Mouse (Mus musculus): ENCODE data around the gene Sik1. TPM values are rescaled to one million over a fixed set of nuclear protein-coding genes. Genes with fewer than 3 reads are reported as not detected.

The Sik1 gene
- polyA plus RNA-seq, 1 experiment from 2014 or later: 18.4 TPM

DNA sequence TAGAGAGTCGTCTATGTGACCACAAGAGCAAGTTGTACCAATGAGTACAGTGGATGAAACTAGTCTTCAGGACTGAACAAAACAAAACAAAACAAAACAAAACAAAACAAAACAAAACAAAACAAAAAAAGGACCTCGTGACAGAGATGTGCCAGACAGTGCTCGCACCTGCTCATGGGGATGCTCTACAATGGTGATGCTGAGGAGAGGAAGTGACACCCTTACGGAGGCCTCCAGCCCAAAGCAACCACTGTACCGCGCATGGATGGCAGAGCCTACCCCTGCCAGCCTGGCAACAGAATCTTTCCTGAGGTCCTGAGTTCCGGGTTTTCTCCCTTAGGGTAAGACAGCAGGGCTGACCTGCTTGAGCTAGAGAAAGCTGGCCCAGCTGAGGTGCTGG lies 46.5 kb downstream of the Sik1 start:
- Histone ChIP-seq H3K4me1 (peaks cover 22% of the 10 kb centered on the region), H3K9me3 (replicated peaks) (no peaks in the 10 kb centered on the region), H3K27me3 (replicated peaks) (no peaks in the 10 kb centered on the region), H3K4me2 (no peak overlapping the region), H3K9ac (replicated peaks) (no peak overlapping the region), H3K36me3 (no peaks in the 10 kb centered on the region), H3K4me3 (replicated peaks) (no peak overlapping the region), H3K27ac (replicated peaks) (peak overlapping the region; percentile 76)
- 94% methylated on average over 7 of the region's 7 CpGs for WGBS
- no peak for ATAC-seq (ENCODE audit: low FRiP score)

DNA sequence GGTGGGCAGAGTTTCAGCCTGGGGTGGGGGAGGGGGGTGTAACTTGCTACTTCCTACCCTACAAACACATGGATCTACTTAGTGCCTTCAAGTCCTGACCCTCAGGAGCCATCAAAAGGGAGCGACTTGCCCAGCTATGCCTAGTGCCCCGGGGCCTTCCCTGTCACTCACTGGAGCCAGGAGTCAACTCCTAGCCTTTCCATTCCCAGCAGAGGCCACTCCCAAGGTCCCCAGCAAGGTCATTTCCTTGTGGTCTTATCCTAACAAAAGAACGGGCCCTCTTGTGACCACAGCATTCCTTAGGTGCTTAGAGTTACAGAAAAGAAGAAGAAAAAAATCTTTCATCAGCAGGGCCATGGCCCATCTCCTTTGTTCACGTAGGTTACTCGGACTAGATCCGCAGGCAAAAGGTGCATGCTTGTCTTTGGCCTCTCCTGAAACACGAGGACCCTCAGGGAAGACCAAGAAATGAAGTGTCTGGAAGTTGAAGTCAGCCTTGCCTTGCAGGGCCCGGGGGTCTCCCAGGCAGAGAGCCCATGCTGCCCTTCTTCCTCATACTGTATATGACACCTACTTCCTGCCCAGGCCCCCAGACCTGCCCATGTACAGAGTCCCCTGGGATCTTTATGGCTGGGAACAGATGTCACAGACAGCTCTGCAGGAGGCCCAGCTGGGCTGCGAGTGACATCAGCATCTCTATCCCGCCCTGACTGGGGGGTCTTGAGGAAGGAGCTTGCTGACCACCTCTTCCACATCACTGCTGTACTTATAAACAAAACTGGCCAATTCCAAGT lies 47.3 kb downstream of the Sik1 start:
- H3K9me3 ChIP-seq (replicated peaks): no peaks in the 10 kb centered on the region
- no peak overlapping the region for H3K4me3 ChIP-seq (replicated peaks)
- no peak overlapping the region for H3K9ac ChIP-seq (replicated peaks)
- 71% methylated on average over 10 of the region's 10 CpGs for WGBS
- H3K4me1 ChIP-seq: peaks cover 14% of the 10 kb centered on the region; the same call in 1 of the 2 replicates
- no peak overlapping the region for H3K27ac ChIP-seq (replicated peaks)
- no peaks in the 10 kb centered on the region for H3K36me3 ChIP-seq
- H3K27me3 ChIP-seq (replicated peaks): no peaks in the 10 kb centered on the region
- no peak overlapping the region for H3K4me2 ChIP-seq
- ATAC-seq (ENCODE audit: low FRiP score): no peak

DNA sequence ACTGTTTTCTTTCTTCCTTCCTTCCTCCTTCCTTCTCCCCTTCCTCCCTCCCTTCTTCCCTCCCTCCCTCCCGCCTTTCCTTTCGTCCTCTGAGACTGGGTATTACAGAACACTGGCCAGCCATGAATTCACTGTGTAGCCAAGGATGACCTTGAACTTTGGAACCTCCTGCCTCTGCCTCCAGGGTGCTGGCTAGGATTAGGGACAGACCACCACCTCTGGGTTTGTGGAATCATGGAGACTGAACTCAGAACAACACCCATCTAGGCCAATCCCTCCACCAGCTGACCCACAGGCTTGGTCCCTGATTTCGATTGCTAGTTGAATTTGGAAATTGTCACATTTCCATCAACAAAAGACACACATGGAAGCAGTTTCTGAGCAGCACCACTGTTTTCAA lies 49.1 kb downstream of the Sik1 start:
- Histone ChIP-seq H3K9me3 (replicated peaks) (no peaks in the 10 kb centered on the region), H3K9ac (replicated peaks) (no peak overlapping the region), H3K4me1 (peaks cover 14% of the 10 kb centered on the region; the same call in 1 of the 2 replicates), H3K27ac (replicated peaks) (0 out of 2 replicates have a peak overlapping the region, but pooled peaks have one; percentile 30), H3K4me2 (no peak overlapping the region), H3K27me3 (replicated peaks) (no peaks in the 10 kb centered on the region), H3K36me3 (no peaks in the 10 kb centered on the region), H3K4me3 (replicated peaks) (no peak overlapping the region)
- ATAC-seq (ENCODE audit: low FRiP score): no peak
- 58% methylated on average over 3 of the region's 3 CpGs for whole genome bisulfite sequencing

DNA sequence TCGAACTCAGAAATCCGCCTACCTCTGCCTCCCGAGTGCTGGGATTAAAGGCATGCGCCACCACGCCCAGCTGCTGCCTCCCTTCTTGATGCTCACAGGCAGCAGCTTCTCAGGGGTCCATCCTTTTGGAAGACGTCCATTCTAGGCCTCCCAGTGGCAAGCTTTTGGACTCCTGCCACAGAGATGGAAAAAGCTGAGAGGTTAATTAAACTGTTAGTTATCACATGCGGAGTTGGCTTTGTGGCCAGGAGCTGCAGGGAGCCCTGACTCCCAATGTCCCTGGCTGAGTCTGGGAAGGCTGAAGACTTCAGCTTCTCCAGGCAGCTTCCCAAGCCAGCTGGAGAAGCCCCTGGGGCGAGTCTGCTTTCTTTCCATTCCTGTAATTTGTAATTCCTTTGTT lies 49.6 kb downstream of the Sik1 start:
- no peak overlapping the region for H3K4me3 ChIP-seq (replicated peaks)
- H3K36me3 ChIP-seq: no peaks in the 10 kb centered on the region
- no peaks in the 10 kb centered on the region for H3K9me3 ChIP-seq (replicated peaks)
- no peak overlapping the region for H3K4me2 ChIP-seq
- no peak overlapping the region for H3K9ac ChIP-seq (replicated peaks)
- peaks cover 14% of the 10 kb centered on the region; the same call in 1 of the 2 replicates for H3K4me1 ChIP-seq
- no peaks in the 10 kb centered on the region for H3K27me3 ChIP-seq (replicated peaks)
- no peak for ATAC-seq (ENCODE audit: low FRiP score)
- 44% methylated on average over 8 of the region's 8 CpGs for WGBS
- H3K27ac ChIP-seq (replicated peaks): 0 out of 2 replicates have a peak overlapping the region, but pooled peaks have one; percentile 30

DNA sequence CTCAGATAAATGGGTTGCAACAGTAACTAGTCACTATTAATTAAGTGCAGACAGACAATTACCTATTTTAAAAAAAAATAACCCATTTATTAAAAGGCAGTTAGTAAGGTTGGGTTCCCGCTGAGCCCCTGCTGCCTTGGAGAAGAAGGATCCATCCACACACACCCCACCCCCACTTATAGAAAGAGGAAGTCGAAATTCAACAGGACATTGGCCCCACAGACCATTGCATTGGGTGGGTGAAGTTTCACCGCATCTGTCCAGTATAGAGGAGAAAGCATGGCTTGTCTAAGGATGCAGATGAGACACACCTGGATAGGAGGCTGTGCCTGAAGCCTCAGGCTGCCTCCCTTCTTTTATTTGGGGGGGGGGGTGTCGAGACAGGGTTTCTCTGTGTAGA lies 50.0 kb downstream of the Sik1 start:
- no peak overlapping the region for H3K9ac ChIP-seq (replicated peaks)
- no peak overlapping the region for H3K27ac ChIP-seq (replicated peaks)
- peaks cover 14% of the 10 kb centered on the region; the same call in 1 of the 2 replicates for H3K4me1 ChIP-seq
- ATAC-seq (ENCODE audit: low FRiP score): no peak
- H3K4me3 ChIP-seq (replicated peaks): no peak overlapping the region
- H3K4me2 ChIP-seq: no peak overlapping the region
- no peaks in the 10 kb centered on the region for H3K27me3 ChIP-seq (replicated peaks)
- H3K9me3 ChIP-seq (replicated peaks): no peaks in the 10 kb centered on the region
- no peaks in the 10 kb centered on the region for H3K36me3 ChIP-seq
- 81% methylated on average over 4 of the region's 4 CpGs for WGBS

GRCm38 (mm10) chr17:31802272-31803017 lies 53.2 kb downstream of the Sik1 start:
- Histone ChIP-seq H3K4me2 (no peak overlapping the region), H3K9me3 (replicated peaks) (no peaks in the 10 kb centered on the region), H3K9ac (replicated peaks) (no peak overlapping the region), H3K36me3 (no peaks in the 10 kb centered on the region), H3K27me3 (replicated peaks) (no peaks in the 10 kb centered on the region), H3K4me3 (replicated peaks) (no peak overlapping the region), H3K27ac (replicated peaks) (no peak overlapping the region), H3K4me1 (peaks cover 4% of the 10 kb centered on the region; the same call in 1 of the 2 replicates)
- ATAC-seq (ENCODE audit: low FRiP score): no peak
- WGBS: 66% methylated on average over 7 of the region's 7 CpGs

DNA sequence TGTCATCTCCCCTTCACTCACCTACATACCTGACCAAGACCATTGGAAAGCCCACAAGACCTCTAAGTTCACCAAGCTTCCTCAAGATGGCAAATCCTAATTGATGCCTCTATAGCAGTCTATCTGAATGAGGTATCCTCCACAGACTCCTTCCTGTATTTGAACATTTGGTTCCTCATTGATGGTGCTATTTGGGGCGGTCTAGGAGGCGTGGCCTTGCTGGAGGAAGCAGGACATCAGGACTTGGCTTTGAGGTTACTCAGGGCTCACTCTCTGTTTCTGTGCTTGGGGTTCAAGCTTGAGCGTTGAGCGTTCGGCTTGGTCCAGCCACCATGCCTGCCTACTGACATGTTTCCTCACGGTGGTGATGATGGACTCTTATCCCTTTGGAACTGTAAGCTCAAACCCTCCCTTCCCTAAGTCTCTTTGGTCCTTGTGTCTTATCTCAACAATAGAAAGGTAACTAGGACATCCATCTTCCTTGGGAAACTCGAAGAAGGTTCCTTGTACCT lies 54.7 kb downstream of the Sik1 start:
- Histone ChIP-seq H3K9me3 (replicated peaks) (no peaks in the 10 kb centered on the region), H3K4me1 (peaks cover under 1% of the 10 kb centered on the region; the same call in 1 of the 2 replicates), H3K9ac (replicated peaks) (no peak overlapping the region), H3K4me3 (replicated peaks) (no peak overlapping the region), H3K27ac (replicated peaks) (no peak overlapping the region), H3K27me3 (replicated peaks) (no peaks in the 10 kb centered on the region), H3K4me2 (no peak overlapping the region), H3K36me3 (no peaks in the 10 kb centered on the region)
- no peak for ATAC-seq (ENCODE audit: low FRiP score)
- WGBS: 91% methylated on average over 7 of the region's 7 CpGs

GRCm38 (mm10) chr17:31795893-31796292 lies 59.7 kb downstream of the Sik1 start:
- H3K27me3 ChIP-seq (replicated peaks): no peaks in the 10 kb centered on the region
- H3K4me2 ChIP-seq: no peak overlapping the region
- 87% methylated on average over 4 of the region's 4 CpGs for WGBS
- H3K36me3 ChIP-seq: no peaks in the 10 kb centered on the region
- ATAC-seq (ENCODE audit: low FRiP score): no peak
- no peak overlapping the region for H3K4me3 ChIP-seq (replicated peaks)
- no peak overlapping the region for H3K9ac ChIP-seq (replicated peaks)
- H3K27ac ChIP-seq (replicated peaks): no peak overlapping the region
- peaks cover 14% of the 10 kb centered on the region for H3K4me1 ChIP-seq
- no peaks in the 10 kb centered on the region for H3K9me3 ChIP-seq (replicated peaks)

Other genes with a start within 250 kb of the Sik1 start
- 12.0 and 12.4 TPM in 2 replicates for gene Cbs, start 218.6 kb downstream of the Sik1 start, polyA plus RNA-seq (2015; fragmentation: Nextera tagmentation; extraction: Ambion mirVana)
- gene U2af1, start 196.9 kb downstream of the Sik1 start, polyA plus RNA-seq (2015; fragmentation: Nextera tagmentation; extraction: Ambion mirVana): 176 and 225 TPM in 2 replicates
- 0.14 TPM in 1 of 2 replicates, not detected in the other for gene Cryaa, start 178.0 kb downstream of the Sik1 start, polyA plus RNA-seq (2015; fragmentation: Nextera tagmentation; extraction: Ambion mirVana)
- 36.9 and 42.0 TPM in 2 replicates for gene Rrp1b, start 180.3 kb upstream of the Sik1 start, polyA plus RNA-seq (2015; fragmentation: Nextera tagmentation; extraction: Ambion mirVana)
- gene Hsf2bp, start 180.5 kb upstream of the Sik1 start, polyA plus RNA-seq (2015; fragmentation: Nextera tagmentation; extraction: Ambion mirVana): 0.54 and 0.67 TPM in 2 replicates